Mouse (Mus musculus): ENCODE measurements around the gene Fam163b. TPM values are rescaled to one million over a fixed set of nuclear protein-coding genes. Genes with fewer than 3 reads are reported as not detected.

Fam163b gene
- total RNA-seq, 2 experiments from 2014 or later, result not detected

- no peak for DNase-seq
These were observed 13.3 kb downstream of the Fam163b start for GRCm38 (mm10) chr2:27128990-27129389.

GRCm38 (mm10) chr2:27126496-27126895 is 15.8 kb downstream of the Fam163b start:
- no peak for DNase-seq

GRCm38 (mm10) chr2:27125979-27126378 is 16.3 kb downstream of the Fam163b start:
- DNase-seq, result no peak

- DNase-seq, result no peak
These were observed 19.2 kb downstream of the Fam163b start for GRCm38 (mm10) chr2:27123121-27123520.

- DNase-seq, result no peak
These were observed 19.7 kb downstream of the Fam163b start for GRCm38 (mm10) chr2:27122578-27122977.

- DNase-seq, result peak; percentile 59
These were observed 20.5 kb downstream of the Fam163b start for GRCm38 (mm10) chr2:27121626-27122355.

- peak; percentile 82 for DNase-seq
These were observed 22.1 kb downstream of the Fam163b start for GRCm38 (mm10) chr2:27120241-27120641.

- DNase-seq, result no peak
These were observed 22.5 kb downstream of the Fam163b start for GRCm38 (mm10) chr2:27119766-27120165.

GRCm38 (mm10) chr2:27118452-27118851 is 23.8 kb downstream of the Fam163b start:
- no peak for DNase-seq

GRCm38 (mm10) chr2:27114169-27114568 is 28.1 kb downstream of the Fam163b start:
- no peak for DNase-seq

- no peak for DNase-seq
These were observed 29.7 kb downstream of the Fam163b start for GRCm38 (mm10) chr2:27112585-27112984.

GRCm38 (mm10) chr2:27109052-27109451 is 33.2 kb downstream of the Fam163b start:
- no peak for DNase-seq

- DNase-seq, result no peak
These were observed 34.1 kb downstream of the Fam163b start for GRCm38 (mm10) chr2:27108144-27108543.

- DNase-seq, result no peak
These were observed 35.5 kb downstream of the Fam163b start for GRCm38 (mm10) chr2:27106816-27107215.

- DNase-seq, result no peak
These were observed 38.7 kb downstream of the Fam163b start for GRCm38 (mm10) chr2:27103554-27103953.

- peak; percentile 44 for DNase-seq
These were observed 44.5 kb downstream of the Fam163b start for GRCm38 (mm10) chr2:27097776-27098175.

GRCm38 (mm10) chr2:27097241-27097656 is 45.0 kb downstream of the Fam163b start:
- peak; percentile 42 for DNase-seq

- no peak for DNase-seq
These were observed 45.8 kb downstream of the Fam163b start for GRCm38 (mm10) chr2:27096341-27096981.

GRCm38 (mm10) chr2:27095178-27095577 is 47.1 kb downstream of the Fam163b start:
- DNase-seq, result no peak

- DNase-seq, result no peak
These were observed 53.1 kb downstream of the Fam163b start for GRCm38 (mm10) chr2:27089238-27089637.

GRCm38 (mm10) chr2:27088700-27089099 is 53.6 kb downstream of the Fam163b start:
- DNase-seq, result no peak

- DNase-seq, result peak; percentile 86
These were observed 54.1 kb downstream of the Fam163b start for GRCm38 (mm10) chr2:27088071-27088644.

- no peak for DNase-seq
These were observed 54.7 kb downstream of the Fam163b start for GRCm38 (mm10) chr2:27087581-27087980.

All from gastrocnemius, postnatal 25 days (tissue).